Mouse (Mus musculus) telencephalon, adult 2 months (tissue): ENCODE results near the gene Gabrq.

Experiments
- DNase-seq: peaks from one replicate; pipeline ENCODE4 v3.0.0-alpha.2; 2011; ENCODE audit warnings: low read depth, low spot score

The Gabrq gene

DNA sequence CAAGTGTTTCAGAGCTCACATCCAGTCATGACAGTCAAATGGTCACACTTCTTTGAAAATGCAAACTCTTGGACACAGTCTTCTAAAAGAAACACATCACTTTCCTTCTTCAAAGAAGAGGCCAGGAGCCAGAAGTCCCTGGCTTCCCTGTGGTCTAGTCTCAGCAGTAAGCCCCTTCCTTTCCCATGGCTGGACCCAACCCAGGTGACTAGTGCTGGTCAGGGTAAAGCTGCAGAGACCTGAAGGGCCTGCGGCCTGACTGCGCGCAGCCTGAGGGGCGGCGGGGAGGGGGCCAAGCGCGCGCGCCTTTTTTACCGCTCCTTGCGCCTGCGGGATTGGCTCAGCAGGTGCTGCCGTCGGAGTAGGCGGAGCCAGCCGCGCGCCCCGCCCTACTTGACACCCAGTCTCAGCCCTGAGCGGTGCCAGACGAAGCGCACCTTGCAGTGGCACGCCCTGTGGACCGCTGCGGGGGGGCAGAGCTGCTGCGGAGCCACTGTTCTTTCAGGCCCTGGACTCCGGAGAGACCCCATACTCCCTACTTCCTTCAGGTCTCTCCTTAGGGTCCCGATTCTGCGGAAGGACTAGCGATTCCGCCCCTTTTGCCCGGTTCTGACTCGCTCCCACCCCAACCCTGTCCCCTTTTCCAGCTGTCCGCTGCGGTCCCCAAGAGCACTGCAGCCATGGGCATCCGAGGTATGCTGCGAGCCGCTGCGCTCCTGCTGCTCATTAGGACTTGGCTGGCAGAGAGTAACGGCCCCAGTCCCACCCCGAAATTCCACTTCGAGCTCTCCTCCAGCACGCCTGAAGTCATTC, at the start of gene Gabrq:
Gene Gabrq (plus strand): TSS at position 403 of the 813 bp plus-strand sequence.
- DNase-seq, result no peak

DNA sequence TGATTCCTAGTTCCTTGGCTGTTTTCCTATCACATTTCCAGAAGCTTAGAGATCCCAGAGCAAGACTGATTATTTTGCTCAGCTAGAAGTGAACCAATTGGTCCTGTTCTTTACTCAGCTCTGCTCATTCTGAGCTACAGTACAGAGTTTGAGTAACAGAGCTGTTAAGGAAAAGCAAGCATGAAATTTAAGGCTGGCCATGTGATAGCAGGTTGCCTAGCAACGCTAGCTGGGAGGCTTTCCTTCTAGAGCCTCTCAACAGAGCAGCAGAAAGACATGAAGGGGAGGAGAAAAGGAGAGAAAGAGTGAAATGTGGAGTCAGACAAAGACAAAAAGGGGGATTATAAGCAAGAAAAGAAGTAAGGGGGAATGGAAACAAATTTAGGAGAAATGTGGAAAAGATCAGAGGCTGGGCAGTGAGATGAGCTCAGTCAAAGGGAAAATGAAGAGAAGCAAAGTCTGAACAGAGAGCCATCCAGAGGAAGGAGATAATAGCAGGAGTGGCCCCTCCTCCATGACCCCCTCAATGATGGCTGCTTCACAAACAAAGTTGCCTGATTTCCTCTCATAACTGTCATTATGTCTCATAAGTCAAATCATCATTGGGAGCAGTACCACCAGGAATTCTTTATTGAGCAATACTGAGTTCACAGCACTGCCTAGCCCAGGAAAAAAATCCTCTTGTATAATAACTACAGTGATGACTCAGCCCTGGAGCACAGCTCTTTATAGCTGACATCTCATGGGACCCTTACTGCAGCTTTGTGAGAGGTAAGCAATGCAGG, 36.0 kb upstream of the Gabrq start:
- peak; percentile 63 for DNase-seq

DNA sequence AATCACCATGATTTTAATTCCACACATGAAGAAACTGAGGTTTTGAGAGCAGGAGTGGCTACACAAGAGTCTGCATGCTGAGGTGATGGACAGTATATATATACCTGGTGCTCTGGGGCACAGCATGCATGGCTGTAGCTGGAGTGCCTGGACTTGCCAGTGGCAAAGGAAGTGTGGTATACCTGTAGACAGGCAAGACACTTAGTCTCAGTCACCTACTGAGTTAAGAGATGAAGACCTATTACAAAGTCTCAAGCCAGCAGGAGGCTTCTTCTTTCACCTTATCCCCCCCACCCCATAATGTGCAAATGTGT, 35.5 kb upstream of the Gabrq start:
- DNase-seq, result no peak

DNA sequence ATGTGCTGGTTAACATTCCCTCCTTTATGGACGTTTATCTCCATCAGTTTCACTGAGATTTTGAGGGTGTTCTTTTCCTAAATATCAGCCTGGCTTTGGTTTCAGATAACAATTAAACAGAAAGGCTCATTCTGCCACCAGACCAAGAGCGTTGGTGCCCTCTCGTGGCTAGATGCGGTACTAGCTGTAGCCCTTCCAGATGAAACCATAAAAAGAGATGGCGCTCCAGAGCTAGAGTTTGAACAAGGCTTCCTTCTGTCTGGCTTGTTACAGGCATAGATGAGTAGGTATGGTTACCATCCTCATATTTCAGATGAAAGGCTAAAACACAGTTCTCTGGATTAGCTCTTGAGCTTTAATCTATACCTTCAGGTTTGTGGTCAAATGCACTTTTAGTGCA, 5.4 kb upstream of the Gabrq start:
- DNase-seq, result peak; percentile 24

DNA sequence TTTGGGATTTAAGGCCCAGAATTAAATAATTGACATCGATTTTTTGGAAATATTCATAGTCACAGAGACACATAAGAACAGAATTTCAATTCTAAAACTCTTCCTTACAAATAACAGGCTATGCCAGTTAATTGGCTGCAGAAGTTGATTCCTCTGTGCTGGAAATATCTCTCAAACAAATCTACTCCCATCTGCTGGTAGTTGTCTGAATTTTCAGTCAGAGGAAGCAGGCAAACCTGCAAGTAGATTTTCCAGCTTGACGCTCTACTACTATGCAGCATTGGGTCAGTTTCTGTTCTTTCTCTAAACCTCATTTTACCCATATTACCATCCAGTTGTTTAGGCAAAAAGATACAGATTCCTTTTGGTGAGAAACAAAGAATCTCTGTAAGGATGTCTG, 1.7 kb upstream of the Gabrq start:
- DNase-seq, result no peak

DNA sequence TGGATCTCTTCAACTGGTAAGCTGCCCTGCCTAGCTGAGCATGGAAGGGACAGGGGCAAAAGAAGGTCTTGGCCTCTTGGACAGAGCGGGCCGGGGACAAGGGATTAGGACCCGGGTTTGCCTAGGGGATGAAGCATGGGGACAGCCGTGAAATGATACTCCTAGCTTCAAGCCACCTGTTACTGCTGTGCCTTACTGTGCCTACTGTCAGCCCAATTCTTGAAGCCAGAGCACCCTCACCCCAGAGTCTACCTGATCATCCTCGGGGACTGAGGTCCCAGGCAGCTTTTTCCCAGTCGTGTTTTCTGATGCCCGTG, 569 bp downstream of the Gabrq start:
- no peak for DNase-seq
